23 mouse cellular contexts compared by ENCODE assay signal in the genomic region with DNA sequence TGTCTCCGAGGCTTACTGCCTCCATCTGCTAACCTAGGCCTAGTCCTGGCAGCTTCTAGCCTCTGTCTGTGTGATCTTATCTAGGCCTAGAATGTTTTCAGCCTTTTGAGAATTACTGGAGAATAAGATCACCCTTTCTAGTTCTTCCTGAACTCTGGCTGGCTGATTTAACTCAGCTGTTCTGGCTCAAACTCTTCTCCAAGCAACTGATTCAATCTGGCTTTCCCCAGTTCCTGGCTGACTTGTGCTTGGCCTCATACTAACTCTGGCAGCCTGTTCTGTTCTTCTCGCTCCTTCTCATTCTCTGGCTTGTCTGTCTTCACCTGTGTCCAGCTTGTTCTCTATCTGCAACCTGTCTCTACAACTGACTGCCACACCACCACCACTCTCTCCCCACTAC. TPM values are rescaled to one million over a fixed set of nuclear protein-coding genes. Genes with fewer than 3 reads are reported as not detected.
A peak's percentile ranks its signal among the peaks of the same experiment; 100 is the strongest.
DNase-seq lines count a peak whose midpoint lies in the region; ATAC-seq lines count a peak whose summit lies in the region.
"Had no signal": no experiment of that assay in that cellular context is flagged by ENCODE, and none has a peak within 500 bp of the region (broad histone marks: within the 10 kb centered on the region; RNA-seq: fewer than 3 reads in every experiment).

No protein-coding gene starts in this region.

- 65% methylated on average over 2 of the region's 2 CpGs for WGBS in heart, embryonic 10.5 days
- 52% methylated on average over 2 of the region's 2 CpGs for WGBS in heart, embryonic 12.5 days

- no peaks in the 10 kb centered on the region for H3K9me3 ChIP-seq in heart, embryonic 10.5 days
- H3K9me3 ChIP-seq in heart, embryonic 12.5 days (replicated peaks) = no peaks in the 10 kb centered on the region
- H3K9me3 ChIP-seq: embryonic facial prominence, embryonic 13.5 days; forebrain, embryonic 10.5 days; forebrain, embryonic 13.5 days; heart, embryonic 13.5 days; hindbrain, embryonic 10.5 days; hindbrain, embryonic 13.5 days; intestine, embryonic 15.5 days had no signal

- H3K4me2 ChIP-seq in heart, embryonic 12.5 days = no peak overlapping the region
- H3K4me2 ChIP-seq: embryonic facial prominence, embryonic 13.5 days; forebrain, embryonic 13.5 days; heart, embryonic 13.5 days; hindbrain, embryonic 13.5 days; intestine, embryonic 15.5 days had no signal

- H3K27me3 ChIP-seq in heart, embryonic 10.5 days (ENCODE audit: insufficient read depth, poor library complexity, severe bottlenecking) = no peaks in the 10 kb centered on the region
- H3K27me3 ChIP-seq in heart, embryonic 12.5 days (replicated peaks) = no peaks in the 10 kb centered on the region
- H3K27me3 ChIP-seq: embryonic facial prominence, embryonic 13.5 days; heart, embryonic 13.5 days; intestine, embryonic 15.5 days; Patski had no signal

- H3K4me1 ChIP-seq in heart, embryonic 10.5 days = no peaks in the 10 kb centered on the region
- H3K4me1 ChIP-seq in heart, embryonic 12.5 days (replicated peaks) = no peaks in the 10 kb centered on the region
- H3K4me1 ChIP-seq: embryonic facial prominence, embryonic 13.5 days; forebrain, embryonic 10.5 days; forebrain, embryonic 13.5 days; heart, embryonic 13.5 days; hindbrain, embryonic 10.5 days; hindbrain, embryonic 13.5 days; intestine, embryonic 15.5 days had no signal

- no peaks in the 10 kb centered on the region for H3K36me3 ChIP-seq in heart, embryonic 10.5 days
- H3K36me3 ChIP-seq in heart, embryonic 12.5 days = no peaks in the 10 kb centered on the region
- H3K36me3 ChIP-seq: embryonic facial prominence, embryonic 13.5 days; forebrain, embryonic 10.5 days; heart, embryonic 13.5 days; hindbrain, embryonic 10.5 days; hindbrain, embryonic 13.5 days; intestine, embryonic 15.5 days had no signal

- H3K4me3 ChIP-seq in heart, embryonic 10.5 days = no peak overlapping the region
- H3K4me3 ChIP-seq in heart, embryonic 12.5 days = no peak overlapping the region
- H3K4me3 ChIP-seq: embryonic facial prominence, embryonic 13.5 days; forebrain, embryonic 10.5 days; forebrain, embryonic 13.5 days; heart, embryonic 13.5 days; hindbrain, embryonic 10.5 days; hindbrain, embryonic 13.5 days; intestine, embryonic 15.5 days had no signal

- DNase-seq in heart, adult 11 months = peak; percentile 94
- DNase-seq in heart, embryonic 10.5 days (ENCODE audit: low spot score) = no peak
- peak; percentile 28 to 45 for DNase-seq in heart, adult 9 months (ENCODE audit: low spot score in 2 of 2)
- DNase-seq in adipocyte (ENCODE audit: low spot score) = peak; percentile 39
- DNase-seq in heart, postnatal 36 days = peak; percentile 24 to 26
- no peak for DNase-seq in layer of hippocampus, adult 18-20 months (ENCODE audit: low spot score in 2 of 2)
- DNase-seq: cerebellum, adult 11 months; cerebellum, adult 2 months; cerebellum, adult 9-11 months; cerebellum, postnatal 25 days; kidney, adult 11 months had no signal

- intact Hi-C loops in heart, postnatal 36 days (cut with DNase I) = no loop called here

- no peak overlapping the region for H3K9ac ChIP-seq in heart, embryonic 12.5 days
- H3K9ac ChIP-seq: embryonic facial prominence, embryonic 13.5 days; forebrain, embryonic 13.5 days; heart, embryonic 13.5 days; hindbrain, embryonic 13.5 days; intestine, embryonic 15.5 days had no signal

- H3K27ac ChIP-seq in heart, embryonic 10.5 days = no peak overlapping the region
- H3K27ac ChIP-seq in heart, embryonic 12.5 days (ENCODE audit: poor library complexity, severe bottlenecking) = no peak overlapping the region
- H3K27ac ChIP-seq: embryonic facial prominence, embryonic 13.5 days; forebrain, embryonic 10.5 days; forebrain, embryonic 13.5 days; heart, embryonic 13.5 days; hindbrain, embryonic 10.5 days; hindbrain, embryonic 13.5 days; intestine, embryonic 15.5 days had no signal

- ATAC-seq in heart, embryonic 12.5 days (ENCODE audit: insufficient number of reproducible peaks, low FRiP score) = no peak
- ATAC-seq: CD4-positive, CD25-positive, alpha-beta regulatory T cell, adult 4 months; forebrain, embryonic 13.5 days; forebrain, embryonic 16.5 days; hindbrain, embryonic 16.5 days; Patski had no signal

RNA-seq across cellular contexts. Expression of a gene that starts 7.3 kb away (rescaled TPM):
- polyA plus RNA-seq in heart, embryonic 10.5 days (2016; fragmentation: Nextera tagmentation; extraction: Ambion mirVana) = 107 and 125 TPM in 2 replicates
- polyA plus RNA-seq in heart, embryonic 12.5 days (2016; fragmentation: Nextera tagmentation; extraction: Ambion mirVana) = 89.6 and 94.4 TPM in 2 replicates
- total RNA-seq in heart, postnatal 36 days (2021) = 10 to 100 TPM; 54.4 to 64.3 TPM
- 10 to 100 TPM; 54.3 to 54.7 TPM for total RNA-seq in layer of hippocampus, adult 18-20 months (2021)

RNA-seq across cellular contexts. Expression of a gene that starts 25.5 kb away (rescaled TPM):
- 24.0 and 28.6 TPM in 2 replicates for polyA plus RNA-seq in heart, embryonic 10.5 days (2016; fragmentation: Nextera tagmentation; extraction: Ambion mirVana)
- 31.1 and 34.1 TPM in 2 replicates for polyA plus RNA-seq in heart, embryonic 12.5 days (2016; fragmentation: Nextera tagmentation; extraction: Ambion mirVana)
- 10 to 100 TPM; 44.9 to 47.2 TPM for total RNA-seq in heart, postnatal 36 days (2021)
- 10 to 100 TPM; 51.9 to 55.7 TPM for total RNA-seq in layer of hippocampus, adult 18-20 months (2021)

RNA-seq across cellular contexts. Expression of a gene that starts 44.0 kb away (rescaled TPM):
- polyA plus RNA-seq in heart, embryonic 10.5 days (2016; fragmentation: Nextera tagmentation; extraction: Ambion mirVana) = 529 and 565 TPM in 2 replicates
- 487 and 490 TPM in 2 replicates for polyA plus RNA-seq in heart, embryonic 12.5 days (2016; fragmentation: Nextera tagmentation; extraction: Ambion mirVana)
- total RNA-seq in heart, postnatal 36 days (2021) = 100 to 1,000 TPM; 210 to 214 TPM
- total RNA-seq in layer of hippocampus, adult 18-20 months (2021) = 100 to 1,000 TPM; 702 to 704 TPM

RNA-seq across cellular contexts. Expression of a gene that starts 57.1 kb away (rescaled TPM):
- polyA plus RNA-seq in heart, embryonic 10.5 days (2016; fragmentation: Nextera tagmentation; extraction: Ambion mirVana) = 49.9 and 51.7 TPM in 2 replicates
- 55.2 and 55.4 TPM in 2 replicates for polyA plus RNA-seq in heart, embryonic 12.5 days (2016; fragmentation: Nextera tagmentation; extraction: Ambion mirVana)
- total RNA-seq in heart, postnatal 36 days (2021) = 10 to 100 TPM; 62.6 to 65.9 TPM
- total RNA-seq in layer of hippocampus, adult 18-20 months (2021) = 100 to 1,000 TPM; 100 TPM

Comparison
In these comparisons a context has a peak if more than half of its experiments do, and no peak if none do; other contexts are left out.
1. DNase-seq: peak in heart, adult 11 months (single experiment), heart, adult 9 months (2 of 2), adipocyte (single experiment) and heart, postnatal 36 days (2 of 2); none in heart, embryonic 10.5 days (single experiment) and layer of hippocampus, adult 18-20 months (0 of 2).